Mouse (Mus musculus): ENCODE measurements around the gene Tmem132b.
"Not testable (repeated sequence)": the region's sequence is repeated elsewhere in the genome, so short reads cannot be mapped to it uniquely, and the experiment has no call there.

The Tmem132b gene

GRCm38 (mm10) chr5:125531634-125532033 lies at the start of gene Tmem132b:
Tmem132b (plus strand) TSS chr5:125531774.
- DNase-seq (ENCODE audit: low read depth, low spot score): no peak

- no peak for DNase-seq (ENCODE audit: low read depth, low spot score)
These were observed 49.1 kb upstream of the Tmem132b start for GRCm38 (mm10) chr5:125482474-125482873.

GRCm38 (mm10) chr5:125483712-125484611 lies 47.6 kb upstream of the Tmem132b start:
- no peak for DNase-seq (ENCODE audit: low read depth, low spot score)

GRCm38 (mm10) chr5:125485031-125485778 lies 46.4 kb upstream of the Tmem132b start:
- no peak for DNase-seq (ENCODE audit: low read depth, low spot score)

- DNase-seq (ENCODE audit: low read depth, low spot score): no peak
These were observed 45.5 kb upstream of the Tmem132b start for GRCm38 (mm10) chr5:125486088-125486487.

- DNase-seq (ENCODE audit: low read depth, low spot score): no peak
These were observed 44.0 kb upstream of the Tmem132b start for GRCm38 (mm10) chr5:125487375-125488115.

GRCm38 (mm10) chr5:125488116-125488455 lies 43.5 kb upstream of the Tmem132b start:
- no peak for DNase-seq (ENCODE audit: low read depth, low spot score)

GRCm38 (mm10) chr5:125488953-125489352 lies 42.6 kb upstream of the Tmem132b start:
- DNase-seq (ENCODE audit: low read depth, low spot score): not testable (repeated sequence)

- no peak for DNase-seq (ENCODE audit: low read depth, low spot score)
These were observed 40.5 kb upstream of the Tmem132b start for GRCm38 (mm10) chr5:125491107-125491506.

- DNase-seq (ENCODE audit: low read depth, low spot score): no peak
These were observed 39.0 kb upstream of the Tmem132b start for GRCm38 (mm10) chr5:125492379-125493092.

- no peak for DNase-seq (ENCODE audit: low read depth, low spot score)
These were observed 38.5 kb upstream of the Tmem132b start for GRCm38 (mm10) chr5:125493093-125493423.

GRCm38 (mm10) chr5:125495655-125496054 lies 35.9 kb upstream of the Tmem132b start:
- no peak for DNase-seq (ENCODE audit: low read depth, low spot score)

- DNase-seq (ENCODE audit: low read depth, low spot score): peak; percentile 49
These were observed 33.6 kb upstream of the Tmem132b start for GRCm38 (mm10) chr5:125497821-125498600.

GRCm38 (mm10) chr5:125501505-125501904 lies 30.1 kb upstream of the Tmem132b start:
- DNase-seq (ENCODE audit: low read depth, low spot score): no peak

- no peak for DNase-seq (ENCODE audit: low read depth, low spot score)
These were observed 29.4 kb upstream of the Tmem132b start for GRCm38 (mm10) chr5:125502186-125502585.

GRCm38 (mm10) chr5:125503628-125504027 lies 27.9 kb upstream of the Tmem132b start:
- no peak for DNase-seq (ENCODE audit: low read depth, low spot score)

- no peak for DNase-seq (ENCODE audit: low read depth, low spot score)
These were observed 26.9 kb upstream of the Tmem132b start for GRCm38 (mm10) chr5:125504692-125505091.

GRCm38 (mm10) chr5:125505968-125506367 lies 25.6 kb upstream of the Tmem132b start:
- no peak for DNase-seq (ENCODE audit: low read depth, low spot score)

GRCm38 (mm10) chr5:125507582-125507981 lies 24.0 kb upstream of the Tmem132b start:
- DNase-seq (ENCODE audit: low read depth, low spot score): no peak

GRCm38 (mm10) chr5:125508006-125508405 lies 23.6 kb upstream of the Tmem132b start:
- DNase-seq (ENCODE audit: low read depth, low spot score): no peak

GRCm38 (mm10) chr5:125509541-125509940 lies 22.0 kb upstream of the Tmem132b start:
- DNase-seq (ENCODE audit: low read depth, low spot score): peak; percentile 62
